Mouse (Mus musculus) embryo, embryonic 10 days (tissue): ENCODE measurements around the gene Secisbp2.
"Not testable (repeated sequence)": the region's sequence is repeated elsewhere in the genome, so short reads cannot be mapped to it uniquely, and the experiment has no call there.

ENCODE experiments used
- DNase-seq: peaks from one replicate; pipeline ENCODE4 v3.0.0-alpha.2; 2015; ENCODE audit warnings: low spot score

The Secisbp2 gene

GRCm38 (mm10) chr13:51651408-51652064, at the start of gene Secisbp2:
Gene Secisbp2 (plus strand): TSS chr13:51651697.
- peak; percentile 98 for DNase-seq

- no peak for DNase-seq
Measured at GRCm38 (mm10) chr13:51602764-51603163, 48.7 kb upstream of the Secisbp2 start.

GRCm38 (mm10) chr13:51603221-51603893, 48.1 kb upstream of the Secisbp2 start:
- DNase-seq = peak; percentile 72

GRCm38 (mm10) chr13:51603894-51604244, 47.6 kb upstream of the Secisbp2 start:
- DNase-seq = no peak

GRCm38 (mm10) chr13:51609231-51609630, 42.3 kb upstream of the Secisbp2 start:
- DNase-seq = no peak

DNA sequence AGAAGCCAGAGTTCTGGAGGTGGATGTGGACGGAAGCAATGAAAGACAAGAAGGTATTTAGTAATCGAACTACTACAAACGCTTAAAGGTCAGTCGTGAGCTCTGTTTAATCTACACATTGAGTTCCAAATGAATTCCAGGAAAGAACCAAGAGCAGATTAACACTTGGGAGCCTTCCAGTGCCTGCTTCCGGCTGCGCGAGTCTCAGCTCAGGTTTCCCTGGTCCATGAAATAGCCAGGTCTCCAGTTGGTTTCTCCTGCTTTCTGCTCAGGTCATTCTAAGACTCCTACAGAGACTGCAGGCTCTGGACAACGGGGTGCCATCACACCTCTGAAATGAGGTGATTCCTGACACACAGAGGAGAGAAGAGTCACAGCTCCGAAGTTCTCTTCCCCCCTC, 40.4 kb upstream of the Secisbp2 start:
- DNase-seq = no peak

GRCm38 (mm10) chr13:51611500-51611899, 40.0 kb upstream of the Secisbp2 start:
- DNase-seq = no peak

DNA sequence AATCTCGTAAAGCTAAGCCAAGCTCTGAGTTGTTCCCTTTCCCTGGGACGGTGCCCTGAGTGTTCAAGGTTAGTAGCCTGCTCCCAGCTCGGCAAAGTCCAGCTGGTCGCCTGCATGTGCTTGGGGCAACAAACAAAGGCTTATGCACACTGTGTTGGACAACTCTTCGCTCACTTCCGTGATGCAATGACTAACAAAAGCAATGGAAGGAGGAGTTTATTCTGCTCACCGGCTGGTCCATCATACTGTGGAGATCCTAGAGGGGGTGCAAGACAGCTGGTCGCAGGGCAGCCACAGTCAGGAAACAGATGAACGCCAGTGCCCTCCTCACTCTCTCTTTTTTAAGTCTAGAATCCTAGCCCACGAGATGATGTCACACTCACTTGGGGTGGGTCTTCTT, 35.7 kb upstream of the Secisbp2 start:
- no peak for DNase-seq

- no peak for DNase-seq
Measured at GRCm38 (mm10) chr13:51616417-51617044, 35.0 kb upstream of the Secisbp2 start.

GRCm38 (mm10) chr13:51617306-51617705, 34.2 kb upstream of the Secisbp2 start:
- no peak for DNase-seq

GRCm38 (mm10) chr13:51617861-51618260, 33.6 kb upstream of the Secisbp2 start:
- peak; percentile 85 for DNase-seq

DNA sequence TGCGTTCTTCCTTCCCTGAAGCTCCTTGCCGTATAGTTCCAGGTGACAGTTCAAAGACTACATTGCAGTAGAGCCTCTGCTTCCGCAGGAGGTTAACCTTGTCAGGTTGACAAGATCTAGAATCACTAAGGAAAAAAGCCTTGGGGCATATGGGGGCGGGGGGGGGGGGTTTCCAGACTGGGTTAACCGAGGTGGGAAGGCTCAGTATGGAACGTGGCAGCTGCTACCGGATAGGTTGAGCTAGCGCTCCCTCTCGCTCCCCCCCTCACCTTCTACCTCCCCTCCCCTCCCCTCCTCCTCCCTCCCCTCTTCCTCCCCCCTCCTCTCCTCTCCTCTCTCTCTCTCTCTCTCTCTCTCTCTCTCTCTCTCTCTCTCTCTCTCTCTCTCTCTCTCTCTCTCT, 32.9 kb upstream of the Secisbp2 start:
- no peak for DNase-seq

DNA sequence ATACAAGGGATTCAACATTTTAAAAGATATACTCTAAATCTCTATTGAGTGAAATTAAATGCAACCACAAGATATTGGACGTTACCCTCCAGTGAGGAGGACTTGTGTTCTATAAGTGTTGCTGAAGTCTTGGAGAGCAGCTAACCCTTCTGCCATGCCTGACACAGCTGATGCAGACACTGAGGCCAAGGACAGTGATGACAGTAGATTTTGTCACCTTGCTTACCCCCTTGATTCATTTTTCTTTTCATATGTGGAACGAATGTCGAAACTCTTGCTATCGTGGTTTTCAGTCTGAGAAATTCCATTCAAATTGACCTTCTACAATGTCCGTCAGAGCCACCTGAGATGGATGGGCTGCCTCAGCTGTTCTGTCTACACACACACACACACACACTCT, 28.9 kb upstream of the Secisbp2 start:
- DNase-seq = no peak

- no peak for DNase-seq
Measured at GRCm38 (mm10) chr13:51623678-51624077, 27.8 kb upstream of the Secisbp2 start.

DNA sequence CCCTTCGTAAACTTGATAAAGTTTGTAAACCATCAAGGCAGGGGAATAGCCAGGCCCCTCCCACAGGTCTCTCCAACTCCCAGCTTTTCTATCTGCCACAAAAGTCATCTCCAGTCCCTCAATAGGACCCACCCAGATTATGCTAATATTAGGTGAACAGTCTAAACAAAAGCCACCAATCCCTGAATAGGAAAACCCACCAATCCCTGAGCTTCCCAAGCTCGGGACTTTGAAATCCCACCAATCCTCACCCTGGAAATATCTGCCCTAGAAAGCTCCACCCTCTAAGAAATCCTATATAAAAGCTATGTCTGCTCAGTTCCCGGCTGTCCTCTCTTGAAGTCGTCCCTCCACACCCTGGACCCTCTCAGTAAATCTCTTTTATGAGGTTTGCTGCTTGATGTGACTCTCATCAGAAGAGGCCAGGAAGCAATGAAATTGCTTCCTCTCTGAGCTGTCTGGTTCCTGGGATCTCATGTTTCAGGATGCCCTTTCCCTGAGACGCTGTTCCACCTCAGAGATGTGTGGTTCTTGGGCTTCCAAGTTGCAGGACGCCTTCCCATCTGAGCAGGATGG, 23.1 kb upstream of the Secisbp2 start:
- no peak for DNase-seq

DNA sequence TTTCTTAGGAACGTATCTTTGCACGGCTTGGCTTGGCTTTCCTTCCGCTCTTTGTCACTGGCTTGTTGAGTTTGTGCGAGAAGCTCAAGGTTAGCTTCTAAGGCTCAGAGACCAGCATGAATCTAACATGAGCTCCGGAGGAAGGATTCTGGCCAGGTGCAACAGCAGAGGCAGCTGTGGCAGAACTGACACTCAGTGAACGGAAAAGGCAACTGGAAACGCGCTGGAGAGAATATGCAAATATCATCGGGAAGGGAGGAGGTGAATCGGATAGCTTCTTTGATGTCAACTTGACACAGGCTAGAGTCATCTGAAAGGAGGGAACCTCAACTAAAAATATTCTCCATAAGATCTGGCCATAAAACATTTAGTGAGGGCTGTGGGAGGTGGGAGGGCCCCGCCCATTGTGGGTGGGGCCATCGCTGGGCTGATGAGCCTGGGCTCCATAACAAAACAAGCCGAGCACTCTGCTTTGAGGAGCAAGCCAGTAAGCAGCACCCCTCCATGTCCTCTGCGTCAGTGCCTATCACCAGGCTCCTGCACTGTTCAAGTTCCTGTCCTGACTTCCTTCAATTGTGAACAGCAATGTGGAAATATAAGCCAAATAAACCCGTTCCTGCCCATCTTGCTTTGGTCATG, 20.0 kb upstream of the Secisbp2 start:
- no peak for DNase-seq

DNA sequence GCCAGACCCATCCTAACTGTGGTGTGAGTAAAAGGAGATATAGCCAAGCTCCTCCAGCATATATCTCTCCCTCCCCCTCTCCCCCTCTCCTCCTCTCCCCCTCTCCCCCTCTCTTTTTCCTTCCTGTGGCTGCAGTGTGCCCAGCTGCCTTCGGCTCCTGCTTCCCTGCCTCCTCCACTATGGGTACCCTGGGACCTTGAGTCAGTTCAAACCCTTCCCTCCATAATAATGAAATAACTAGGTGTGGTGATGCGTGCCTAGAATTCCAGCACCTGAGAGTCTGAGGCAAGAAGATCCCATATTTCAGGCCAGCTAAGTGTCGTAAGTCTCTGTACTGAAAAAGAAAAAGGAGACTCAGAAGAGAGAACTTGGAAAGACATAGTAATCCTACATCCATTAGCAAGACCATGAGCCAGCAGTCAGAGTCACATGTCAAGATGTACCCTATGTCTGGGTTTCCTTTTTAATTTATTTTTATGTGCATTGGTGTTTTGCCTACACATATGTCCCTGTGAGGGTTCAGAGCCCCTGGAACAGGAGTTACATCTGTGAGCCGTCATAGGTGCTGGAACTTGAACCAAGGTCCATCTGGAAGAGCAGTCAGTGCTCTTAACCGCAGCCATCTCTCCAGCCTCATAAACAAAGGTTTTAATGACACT, 18.8 kb upstream of the Secisbp2 start:
- no peak for DNase-seq

DNA sequence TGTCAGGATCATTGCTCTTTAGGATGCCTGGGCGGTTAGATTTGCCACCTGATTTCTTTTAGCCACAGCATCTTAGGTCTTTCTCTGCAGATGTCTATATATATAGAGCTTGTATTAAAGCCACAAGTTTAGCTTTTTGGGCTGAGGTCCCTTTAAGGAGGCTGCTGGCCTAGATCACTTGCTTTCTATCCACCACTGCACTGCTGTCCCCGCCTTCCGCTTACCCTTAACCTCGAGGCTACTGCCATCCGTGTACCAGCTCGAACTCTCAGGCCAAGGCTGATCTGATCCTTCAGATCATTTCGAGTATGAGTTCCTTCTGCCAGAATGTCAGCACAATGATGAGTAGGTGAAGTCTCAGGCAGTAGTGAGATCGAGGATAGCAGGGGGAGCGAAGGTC, 16.1 kb upstream of the Secisbp2 start:
- not testable (repeated sequence) for DNase-seq

DNA sequence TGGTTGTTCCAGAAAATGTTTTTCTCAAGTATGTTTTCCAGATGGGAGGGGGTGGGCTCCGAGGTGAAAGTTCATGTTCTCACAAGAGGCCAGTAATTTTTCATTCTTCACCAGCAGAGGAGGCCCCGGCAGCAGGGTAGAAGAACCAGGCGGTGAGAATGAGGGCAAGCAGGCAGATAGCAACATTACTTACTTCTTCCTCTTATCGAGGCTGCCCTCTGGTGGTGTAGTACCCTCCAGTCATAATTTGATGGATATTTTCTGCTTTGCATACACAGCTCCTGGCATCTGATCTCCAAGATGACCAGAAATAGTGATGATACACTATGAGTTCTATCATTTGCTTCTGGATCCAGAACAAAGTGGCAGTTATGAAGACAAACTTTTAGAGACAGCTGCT, 12.5 kb upstream of the Secisbp2 start:
- no peak for DNase-seq

DNA sequence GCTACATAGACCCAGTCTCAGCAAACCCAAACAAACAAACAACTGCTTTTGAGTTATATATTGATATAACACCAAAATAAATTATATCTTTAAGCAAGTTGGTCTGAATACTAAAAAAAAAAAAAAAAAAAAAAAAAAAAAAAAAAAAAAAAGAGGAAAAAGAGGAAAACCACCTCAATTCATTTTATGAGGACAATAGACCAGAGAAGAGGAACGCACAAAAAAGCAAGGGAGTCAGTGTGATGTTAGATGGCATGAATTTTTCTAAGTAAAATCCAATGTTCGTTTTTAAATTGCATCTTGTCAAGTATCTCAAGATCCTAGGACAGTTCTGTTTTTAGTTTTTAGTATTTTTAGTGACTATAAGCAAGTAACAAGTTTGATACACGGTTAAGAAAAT, 10.1 kb upstream of the Secisbp2 start:
- DNase-seq = no peak

GRCm38 (mm10) chr13:51642171-51642778, 9.2 kb upstream of the Secisbp2 start:
- no peak for DNase-seq
